Mouse (Mus musculus) brain, embryonic 14.5 days (tissue): Measurements from ENCODE around the gene Pex26.

Source experiments
- CTCF ChIP-seq: fragments of 200-500 bp; IDR thresholded peaks from 2 replicates; pipeline ENCODE4 v1.5.1; 2012; ENCODE audit warnings: inconsistent platforms, mild to moderate bottlenecking, moderate library complexity, borderline replicate concordance; ENCODE audit not compliant: insufficient read depth, insufficient read length; ENCODE audit errors: extremely low read depth
- POLR2A ChIP-seq: fragments of 200-500 bp; IDR thresholded peaks from 2 replicates; pipeline ENCODE4 v1.6.1; 2012; ENCODE audit warnings: mild to moderate bottlenecking, inconsistent platforms, borderline replicate concordance; ENCODE audit not compliant: poor library complexity, insufficient read depth, insufficient read length, severe bottlenecking; ENCODE audit errors: extremely low read depth

DNA sequence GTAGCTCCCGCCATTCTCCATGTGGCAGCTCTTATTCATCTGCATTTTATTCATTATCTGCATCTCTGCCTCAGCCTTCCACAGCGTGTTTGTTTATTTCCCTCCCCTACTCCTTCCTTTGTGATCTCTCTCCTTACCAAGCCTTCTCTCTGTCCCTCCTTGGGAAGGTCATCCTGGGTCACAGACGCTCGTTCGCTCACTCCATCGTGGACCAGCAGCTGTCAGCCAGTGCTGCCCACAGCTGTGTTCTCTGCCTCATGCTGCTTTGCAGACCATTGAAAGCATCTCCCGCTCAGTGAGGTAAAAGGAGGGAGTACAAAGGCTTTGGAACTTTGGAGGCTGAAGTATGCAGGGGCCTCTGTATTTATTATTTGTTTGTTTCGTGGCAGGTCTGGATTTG, 37.6 kb upstream of the Pex26 start:
- TF ChIP-seq CTCF, result no peak
- TF ChIP-seq POLR2A, result no peak
